In the genomic region with DNA sequence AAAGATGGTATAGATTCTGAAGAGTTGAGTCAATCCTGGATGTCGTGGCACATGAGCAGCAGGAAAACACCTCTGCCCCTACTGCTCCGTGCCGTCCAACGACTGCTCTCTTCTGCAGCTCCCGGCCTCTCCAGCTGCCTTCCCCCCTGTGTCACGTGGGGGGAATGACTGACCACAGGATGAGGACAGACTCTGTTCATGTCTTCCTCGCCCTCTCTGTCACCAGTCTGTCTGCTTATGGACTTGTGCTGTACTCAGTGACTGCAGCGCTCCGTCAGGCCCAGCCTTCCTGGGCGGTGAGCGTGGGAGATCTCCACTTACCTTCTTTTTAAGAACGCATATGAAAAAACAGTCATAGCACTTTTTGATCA, we compare ENCODE assay signal across 18 mouse cellular contexts. TPM values are rescaled to one million over a fixed set of nuclear protein-coding genes. Genes with fewer than 3 reads are reported as not detected.
DNase-seq lines count a peak whose midpoint lies in the region; ATAC-seq and TF ChIP-seq lines count a peak whose summit lies in the region.
"Had no signal": no experiment of that assay in that cellular context is flagged by ENCODE, and none has a peak within 500 bp of the region (broad histone marks: within the 10 kb centered on the region; RNA-seq: fewer than 3 reads in every experiment).

No protein-coding gene starts in this region.

- H3K4me3 ChIP-seq in heart, embryonic 13.5 days = no peak overlapping the region
- H3K4me3 ChIP-seq in kidney, embryonic 16.5 days (ENCODE audit: low read length) = no peak overlapping the region
- H3K4me3 ChIP-seq in bone marrow macrophage, adult 2 months (ENCODE audit: insufficient read depth, low read length) = no peak overlapping the region
- no peak overlapping the region for H3K4me3 ChIP-seq in hindbrain, postnatal 0 days (ENCODE audit: low read length)
- H3K4me3 ChIP-seq: embryonic facial prominence, embryonic 12.5 days; forebrain, embryonic 10.5 days; midbrain, embryonic 10.5 days had no signal

- H3K4me2 ChIP-seq in heart, embryonic 13.5 days = no peak overlapping the region
- H3K4me2 ChIP-seq in kidney, embryonic 16.5 days (replicated peaks; ENCODE audit: low read depth, low read length) = no peak overlapping the region
- H3K4me2 ChIP-seq in hindbrain, postnatal 0 days (ENCODE audit: low read depth, low read length) = no peak overlapping the region
- H3K4me2 ChIP-seq: embryonic facial prominence, embryonic 12.5 days had no signal

- H3K4me1 ChIP-seq in heart, embryonic 13.5 days = peaks cover 41% of the 10 kb centered on the region
- H3K4me1 ChIP-seq in kidney, embryonic 16.5 days (ENCODE audit: insufficient read depth, low read length) = peaks cover 10% of the 10 kb centered on the region
- peaks cover 21% of the 10 kb centered on the region for H3K4me1 ChIP-seq in bone marrow macrophage, adult 2 months (ENCODE audit: control insufficient read depth, insufficient read depth, low read length)
- H3K4me1 ChIP-seq in hindbrain, postnatal 0 days (ENCODE audit: insufficient read depth, low read length) = no peaks in the 10 kb centered on the region
- H3K4me1 ChIP-seq: embryonic facial prominence, embryonic 12.5 days; forebrain, embryonic 10.5 days; midbrain, embryonic 10.5 days had no signal

- WGBS in heart, embryonic 13.5 days = 78% methylated on average over 12 of the region's 12 CpGs
- WGBS in kidney, embryonic 16.5 days = 71% methylated on average over 12 of the region's 12 CpGs
- 84% methylated on average over 12 of the region's 12 CpGs for WGBS in hindbrain, postnatal 0 days

- H3K27me3 ChIP-seq in heart, embryonic 13.5 days (replicated peaks) = no peaks in the 10 kb centered on the region
- no peaks in the 10 kb centered on the region for H3K27me3 ChIP-seq in kidney, embryonic 16.5 days (ENCODE audit: insufficient read depth, low read length)
- no peaks in the 10 kb centered on the region for H3K27me3 ChIP-seq in hindbrain, postnatal 0 days (ENCODE audit: insufficient read depth, low read length)
- H3K27me3 ChIP-seq: embryonic facial prominence, embryonic 12.5 days had no signal

- DNase-seq in heart, adult 9 months (ENCODE audit: low spot score in 2 of 2) = no peak
- DNase-seq in kidney, postnatal 25 days = no peak
- DNase-seq in hindbrain, postnatal 0 days (ENCODE audit: low spot score) = no peak
- no peak for DNase-seq in urinary bladder, postnatal 4 days (ENCODE audit: low spot score in 2 of 2)
- DNase-seq: heart, adult 11 months; liver, postnatal 0 days; thymus, adult 2 months had no signal

- no peaks in the 10 kb centered on the region for H3K9me3 ChIP-seq in heart, embryonic 13.5 days
- H3K9me3 ChIP-seq in kidney, embryonic 16.5 days (ENCODE audit: low read length) = no peaks in the 10 kb centered on the region
- H3K9me3 ChIP-seq in hindbrain, postnatal 0 days (ENCODE audit: low read length) = no peaks in the 10 kb centered on the region
- H3K9me3 ChIP-seq: embryonic facial prominence, embryonic 12.5 days; forebrain, embryonic 10.5 days; midbrain, embryonic 10.5 days had no signal

- no peak overlapping the region for H3K9ac ChIP-seq in heart, embryonic 13.5 days
- H3K9ac ChIP-seq in kidney, embryonic 16.5 days (replicated peaks; ENCODE audit: low read length) = peak overlapping the region; percentile 2; the same call in 1 of the 2 replicates
- no peak overlapping the region for H3K9ac ChIP-seq in hindbrain, postnatal 0 days (replicated peaks; ENCODE audit: low read length)
- H3K9ac ChIP-seq: embryonic facial prominence, embryonic 12.5 days; liver, postnatal 0 days had no signal

- peak overlapping the region; percentile 75 for H3K27ac ChIP-seq in heart, embryonic 13.5 days (replicated peaks)
- H3K27ac ChIP-seq in kidney, embryonic 16.5 days (ENCODE audit: low read length) = peak overlapping the region; percentile 76
- peak overlapping the region; percentile 51 for H3K27ac ChIP-seq in bone marrow macrophage, adult 2 months (ENCODE audit: insufficient read depth, low read depth, low read length)
- peak overlapping the region; percentile 32; the same call in 1 of the 2 replicates for H3K27ac ChIP-seq in hindbrain, postnatal 0 days
- H3K27ac ChIP-seq: embryonic facial prominence, embryonic 12.5 days; forebrain, embryonic 10.5 days; midbrain, embryonic 10.5 days had no signal

- no peak for ATAC-seq in heart, embryonic 13.5 days (ENCODE audit: extremely low read depth, insufficient number of reproducible peaks, low FRiP score, low TSS enrichment)
- 0 out of 2 replicates have a peak, but pooled peaks have one; percentile 39 for ATAC-seq in kidney, embryonic 16.5 days (ENCODE audit: low FRiP score, low TSS enrichment)
- ATAC-seq in hindbrain, postnatal 0 days = no peak
- ATAC-seq in CD4-positive, CD25-positive, alpha-beta regulatory T cell, adult 4 months = no peak
- ATAC-seq: liver, postnatal 0 days had no signal

- TF ChIP-seq CTCF in bone marrow macrophage, adult 2 months (IDR thresholded peaks at IDR 0.05; ENCODE audit: low read depth, low read length) = no peak
- no peak for TF ChIP-seq CTCF in hindbrain, postnatal 0 days (IDR thresholded peaks at IDR 0.05; ENCODE audit: low read depth)

- no peak for TF ChIP-seq POLR2A in bone marrow macrophage, adult 2 months (IDR thresholded peaks at IDR 0.05; ENCODE audit: borderline replicate concordance, low read depth, low read length)

- peaks cover 68% of the 10 kb centered on the region for H3K36me3 ChIP-seq in heart, embryonic 13.5 days
- H3K36me3 ChIP-seq in kidney, embryonic 16.5 days (ENCODE audit: insufficient read depth, low read length) = peaks cover 44% of the 10 kb centered on the region
- H3K36me3 ChIP-seq in hindbrain, postnatal 0 days (ENCODE audit: insufficient read depth, low read length) = peaks cover 29% of the 10 kb centered on the region

RNA-seq across cellular contexts. Expression of a gene that starts 16.4 kb away (rescaled TPM):
- not detected in 2 replicates for polyA plus RNA-seq in heart, embryonic 13.5 days (2015; fragmentation: Nextera tagmentation; extraction: Ambion mirVana)
- not detected in 2 replicates for polyA plus RNA-seq in kidney, embryonic 16.5 days (2015; fragmentation: Nextera tagmentation; extraction: Ambion mirVana)
- polyA plus RNA-seq in bone marrow macrophage, adult 2 months (2012; ENCODE audit: insufficient read depth, insufficient read length, missing spikeins) = not detected in 2 replicates
- total RNA-seq in hindbrain, postnatal 0 days (2014; rRNA removed) = not detected in 2 replicates
- not detected in 2 replicates for polyA plus RNA-seq in hindbrain, postnatal 0 days (2015; fragmentation: Nextera tagmentation; extraction: Ambion mirVana)
- not detected for polyA plus RNA-seq in CD4-positive, CD25-positive, alpha-beta regulatory T cell, adult 4 months (2017; shearing (Covaris generic))
- total RNA-seq: adrenal gland, postnatal 10 days; G1E; layer of hippocampus, adult 8-10 months had no signal
- polyA plus RNA-seq: C2C12; embryonic facial prominence, embryonic 12.5 days; forebrain, embryonic 10.5 days; G1E; liver, postnatal 0 days; midbrain, embryonic 10.5 days; thymus, adult 2 months had no signal

RNA-seq across cellular contexts. Expression of a gene that starts 34.5 kb away (rescaled TPM):
- polyA plus RNA-seq in heart, embryonic 13.5 days (2015; fragmentation: Nextera tagmentation; extraction: Ambion mirVana) = 8.2 and 8.6 TPM in 2 replicates
- 18.2 and 24.2 TPM in 2 replicates for polyA plus RNA-seq in kidney, embryonic 16.5 days (2015; fragmentation: Nextera tagmentation; extraction: Ambion mirVana)
- 58.6 and 62.5 TPM in 2 replicates for polyA plus RNA-seq in bone marrow macrophage, adult 2 months (2012; ENCODE audit: insufficient read depth, insufficient read length, missing spikeins)
- total RNA-seq in hindbrain, postnatal 0 days (2014; rRNA removed) = 31.4 and 34.1 TPM in 2 replicates
- 15.8 and 18.8 TPM in 2 replicates for polyA plus RNA-seq in hindbrain, postnatal 0 days (2015; fragmentation: Nextera tagmentation; extraction: Ambion mirVana)
- 1 to 10 TPM; 1.5 to 1.7 TPM for polyA plus RNA-seq in CD4-positive, CD25-positive, alpha-beta regulatory T cell, adult 4 months (2017; shearing (Covaris generic))

RNA-seq across cellular contexts. Expression of a gene that starts 43.3 kb away (rescaled TPM):
- polyA plus RNA-seq in heart, embryonic 13.5 days (2015; fragmentation: Nextera tagmentation; extraction: Ambion mirVana) = 25.5 and 26.0 TPM in 2 replicates
- 35.6 and 37.1 TPM in 2 replicates for polyA plus RNA-seq in kidney, embryonic 16.5 days (2015; fragmentation: Nextera tagmentation; extraction: Ambion mirVana)
- polyA plus RNA-seq in bone marrow macrophage, adult 2 months (2012; ENCODE audit: insufficient read depth, insufficient read length, missing spikeins) = 26.1 and 32.6 TPM in 2 replicates
- total RNA-seq in hindbrain, postnatal 0 days (2014; rRNA removed) = 14.0 and 22.2 TPM in 2 replicates
- polyA plus RNA-seq in hindbrain, postnatal 0 days (2015; fragmentation: Nextera tagmentation; extraction: Ambion mirVana) = 32.9 and 36.0 TPM in 2 replicates
- 1 to 10 TPM; 7.3 to 8.7 TPM for polyA plus RNA-seq in CD4-positive, CD25-positive, alpha-beta regulatory T cell, adult 4 months (2017; shearing (Covaris generic))
